Mouse (Mus musculus) stomach, embryonic 14.5 days (tissue): ENCODE measurements at regions not wholly inside any gene's neighbourhood (a gene's known extent, or its start where the extent isn't known, plus 50 kb on each side); places are given as distances from the start of the nearest gene placed in this dataset.
A peak's percentile ranks its signal among the peaks of the same experiment; 100 is the strongest.

Experiments used
- ATAC-seq: fragments of 200-750 bp; cut with Nextera tagmentation; 2 replicates; pipeline ENCODE4 v1.8.0; 2017; ENCODE audit warnings: low read depth, moderate TSS enrichment; ENCODE audit not compliant: insufficient number of reproducible peaks, insufficient read depth, low FRiP score
- H3K27ac ChIP-seq: fragments of 300-500 bp; sonication (generic); 2 replicates; pipeline ENCODE4 v1.5.1; 2014; ENCODE audit warnings: mild to moderate bottlenecking, low read length, moderate library complexity, mixed read lengths
- H3K27me3 ChIP-seq: fragments of 300-500 bp; sonication (generic); 2 replicates; pipeline ENCODE4 v1.6.1; 2014; ENCODE audit warnings: low read length, control low read depth, mixed read lengths; ENCODE audit not compliant: control insufficient read depth, insufficient read depth
- H3K36me3 ChIP-seq: fragments of 300-500 bp; sonication (generic); 2 replicates; pipeline ENCODE4 v1.6.1; 2014; ENCODE audit warnings: mild to moderate bottlenecking, control low read depth, low read length, moderate library complexity, mixed read lengths; ENCODE audit not compliant: control insufficient read depth, insufficient read depth
- H3K4me1 ChIP-seq: fragments of 300-500 bp; sonication (generic); 2 replicates; pipeline ENCODE4 v1.6.1; 2014; ENCODE audit warnings: low read length, control low read depth, mixed read lengths; ENCODE audit not compliant: control insufficient read depth, insufficient read depth
- H3K4me2 ChIP-seq: fragments of 300-500 bp; sonication (generic); replicated peaks from 2 replicates; pipeline ENCODE4 v1.6.1; 2014; ENCODE audit warnings: low read depth, low read length, control low read depth
- H3K4me3 ChIP-seq: fragments of 300-500 bp; sonication (generic); 2 replicates; pipeline ENCODE4 v1.5.1; 2014; ENCODE audit warnings: low read depth, low read length, control low read depth
- H3K9ac ChIP-seq: fragments of 300-500 bp; sonication (generic); replicated peaks from 2 replicates; pipeline ENCODE4 v1.6.1; 2014; ENCODE audit warnings: low read depth, mild to moderate bottlenecking, control low read depth, low read length, moderate library complexity, mixed read lengths
- H3K9me3 ChIP-seq: fragments of 300-500 bp; sonication (generic); 2 replicates; pipeline ENCODE4 v1.6.1; 2016; ENCODE audit warnings: low read depth, low read length, control low read depth; ENCODE audit not compliant: control insufficient read depth
- WGBS: fragments of 180-500 bp; shearing (Covaris S2); extraction: QIAGEN DNeasy Blood & Tissue Kit; methylation state at CpG from one replicate; pipeline ENCODE4 v1.1.7; 2014; 5-methylcytosine and 5-hydroxymethylcytosine counted together

GRCm38 (mm10) chr11:114446617-114447460 is 221.5 kb upstream of the Rpl38 start:
- Histone ChIP-seq H3K9ac (no peak overlapping the region), H3K27me3 (no peaks in the 10 kb centered on the region), H3K36me3 (no peaks in the 10 kb centered on the region), H3K4me3 (peak overlapping the region; percentile 18; the same call in 1 of the 2 replicates), H3K4me1 (peaks cover 10% of the 10 kb centered on the region), H3K9me3 (no peaks in the 10 kb centered on the region), H3K27ac (no peak overlapping the region), H3K4me2 (peak overlapping the region; percentile 47)
- ATAC-seq, result peak; percentile 68
- 5% methylated on average over 18 of the region's 23 CpGs for WGBS

GRCm38 (mm10) chr11:114446075-114446616 is 222.2 kb upstream of the Rpl38 start:
- no peak overlapping the region for H3K27ac ChIP-seq
- no peak for ATAC-seq
- H3K4me1 ChIP-seq, result peaks cover 10% of the 10 kb centered on the region
- WGBS, result 5% methylated on average over 8 of the region's 8 CpGs
- no peaks in the 10 kb centered on the region for H3K9me3 ChIP-seq
- H3K4me2 ChIP-seq, result peak overlapping the region; percentile 47
- no peaks in the 10 kb centered on the region for H3K27me3 ChIP-seq
- no peak overlapping the region for H3K9ac ChIP-seq
- H3K36me3 ChIP-seq, result no peaks in the 10 kb centered on the region
- H3K4me3 ChIP-seq, result peak overlapping the region; percentile 18; the same call in 1 of the 2 replicates

DNA sequence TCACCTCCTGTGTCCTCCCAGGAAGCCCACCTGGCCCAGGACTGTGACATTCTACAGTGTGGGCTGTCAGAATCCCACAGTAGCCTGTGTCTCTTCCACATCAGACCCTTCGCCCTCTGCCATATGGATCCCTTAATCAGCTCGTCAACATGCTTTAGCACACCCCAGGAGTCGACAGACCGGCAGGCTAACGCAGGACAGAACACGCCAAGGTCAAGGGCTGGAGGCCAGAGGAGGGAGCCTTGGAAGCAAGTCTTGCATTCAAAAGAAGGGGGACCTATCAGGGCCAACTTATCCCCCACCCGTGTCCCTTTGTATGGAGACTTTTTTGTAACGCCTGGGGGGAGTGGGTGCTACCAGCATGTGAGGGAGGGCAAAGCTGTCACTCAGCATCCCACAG is 224.1 kb upstream of the Rpl38 start:
- Histone ChIP-seq H3K4me2 (no peak overlapping the region), H3K4me3 (no peak overlapping the region), H3K9ac (no peak overlapping the region), H3K9me3 (no peaks in the 10 kb centered on the region), H3K36me3 (no peaks in the 10 kb centered on the region), H3K27ac (no peak overlapping the region), H3K27me3 (no peaks in the 10 kb centered on the region), H3K4me1 (peaks cover 10% of the 10 kb centered on the region)
- WGBS, result 31% methylated on average over 8 of the region's 8 CpGs
- no peak for ATAC-seq

DNA sequence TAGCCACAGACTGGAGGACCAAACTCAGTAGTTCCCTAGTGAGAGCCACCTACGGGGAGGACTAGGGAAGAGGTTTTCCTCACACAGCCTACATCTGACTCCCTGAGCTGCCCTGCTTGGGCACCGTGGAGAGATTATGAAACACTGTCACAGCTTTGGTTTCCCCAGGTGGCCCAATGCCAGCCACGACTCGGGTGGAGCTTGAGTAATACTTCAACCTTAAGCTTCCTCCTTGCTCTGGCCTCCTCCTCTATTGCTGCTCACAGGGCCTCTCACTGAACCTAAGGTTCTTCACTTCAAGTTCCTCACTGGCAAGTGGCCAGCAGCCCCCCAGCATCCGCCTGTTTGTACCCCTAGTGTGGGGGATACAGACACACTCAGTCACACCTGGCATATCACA is 224.9 kb upstream of the Rpl38 start:
- no peak overlapping the region for H3K27ac ChIP-seq
- H3K9ac ChIP-seq, result no peak overlapping the region
- H3K36me3 ChIP-seq, result no peaks in the 10 kb centered on the region
- H3K4me2 ChIP-seq, result no peak overlapping the region
- no peaks in the 10 kb centered on the region for H3K27me3 ChIP-seq
- H3K4me3 ChIP-seq, result no peak overlapping the region
- no peaks in the 10 kb centered on the region for H3K9me3 ChIP-seq
- 46% methylated on average over 5 of the region's 5 CpGs for WGBS
- peaks cover 10% of the 10 kb centered on the region for H3K4me1 ChIP-seq
- ATAC-seq, result no peak

DNA sequence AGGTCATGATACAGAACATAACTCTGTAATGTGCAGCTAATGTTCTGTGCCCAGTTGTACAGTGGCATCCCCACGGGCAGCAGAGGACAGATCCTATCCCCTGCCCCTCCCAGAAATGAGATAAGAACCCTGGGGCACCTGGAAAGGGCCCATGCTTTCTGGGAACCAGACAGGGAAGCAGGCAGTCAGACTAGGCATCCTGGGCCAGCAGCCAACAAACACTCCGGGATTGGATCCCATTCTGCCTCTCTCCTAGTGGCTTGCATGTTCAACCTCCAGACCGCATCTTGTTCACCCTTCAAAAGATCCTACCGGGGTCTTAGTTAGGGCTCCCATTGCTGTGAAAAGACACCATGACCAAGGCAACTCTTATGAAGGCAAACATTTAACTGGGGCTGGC is 229.0 kb upstream of the Rpl38 start:
- 88% methylated on average over 4 of the region's 4 CpGs for WGBS
- no peak overlapping the region for H3K27ac ChIP-seq
- H3K27me3 ChIP-seq, result no peaks in the 10 kb centered on the region
- H3K4me3 ChIP-seq, result no peak overlapping the region
- no peaks in the 10 kb centered on the region for H3K9me3 ChIP-seq
- no peaks in the 10 kb centered on the region for H3K36me3 ChIP-seq
- H3K4me2 ChIP-seq, result no peak overlapping the region
- ATAC-seq, result no peak
- H3K4me1 ChIP-seq, result no peaks in the 10 kb centered on the region
- no peak overlapping the region for H3K9ac ChIP-seq

GRCm38 (mm10) chr11:114435788-114436187 is 232.5 kb upstream of the Rpl38 start:
- no peak overlapping the region for H3K4me2 ChIP-seq
- H3K4me1 ChIP-seq, result no peaks in the 10 kb centered on the region
- no peak overlapping the region for H3K27ac ChIP-seq
- WGBS, result 50% methylated on average over 1 of the region's 1 CpGs
- no peaks in the 10 kb centered on the region for H3K27me3 ChIP-seq
- H3K9me3 ChIP-seq, result no peaks in the 10 kb centered on the region
- H3K9ac ChIP-seq, result no peak overlapping the region
- H3K36me3 ChIP-seq, result no peaks in the 10 kb centered on the region
- no peak for ATAC-seq
- no peak overlapping the region for H3K4me3 ChIP-seq

GRCm38 (mm10) chr11:114433561-114433960 is 234.8 kb upstream of the Rpl38 start:
- no peaks in the 10 kb centered on the region for H3K27me3 ChIP-seq
- H3K4me2 ChIP-seq, result no peak overlapping the region
- no peak overlapping the region for H3K27ac ChIP-seq
- no peak overlapping the region for H3K9ac ChIP-seq
- WGBS, result 31% methylated on average over 5 of the region's 5 CpGs
- no peaks in the 10 kb centered on the region for H3K9me3 ChIP-seq
- no peak overlapping the region for H3K4me3 ChIP-seq
- H3K36me3 ChIP-seq, result no peaks in the 10 kb centered on the region
- H3K4me1 ChIP-seq, result no peaks in the 10 kb centered on the region
- ATAC-seq, result no peak

DNA sequence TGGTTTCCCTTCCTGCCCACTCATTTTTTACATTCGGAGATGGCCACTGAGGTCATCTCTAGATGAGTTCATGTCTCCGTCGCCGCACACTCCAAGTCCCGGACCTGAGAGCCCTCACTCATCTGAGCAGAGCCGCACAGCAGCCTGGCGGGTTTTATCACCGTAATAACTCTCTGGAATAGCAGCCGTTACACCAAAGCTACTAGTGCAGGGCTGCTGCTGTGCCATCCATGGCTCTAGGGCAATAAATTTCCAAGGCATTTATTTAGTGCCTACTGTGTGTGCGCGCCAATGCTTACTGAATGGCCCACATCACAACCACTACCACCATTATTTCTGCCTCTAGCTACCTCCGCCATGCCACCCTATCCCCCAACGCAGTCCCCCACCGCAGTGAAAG is 242.9 kb upstream of the Rpl38 start:
- 90% methylated on average over 14 of the region's 14 CpGs for WGBS
- H3K9ac ChIP-seq, result no peak overlapping the region

More for the DNA sequence above, 242.9 kb upstream of the Rpl38 start:
- no peaks in the 10 kb centered on the region for H3K4me1 ChIP-seq
- no peaks in the 10 kb centered on the region for H3K36me3 ChIP-seq
- no peak for ATAC-seq
- no peaks in the 10 kb centered on the region for H3K27me3 ChIP-seq
- no peak overlapping the region for H3K27ac ChIP-seq
- no peak overlapping the region for H3K4me3 ChIP-seq
- H3K4me2 ChIP-seq, result no peak overlapping the region
- no peaks in the 10 kb centered on the region for H3K9me3 ChIP-seq
